Mouse (Mus musculus) heart, adult 2 months (tissue): Measurements from ENCODE around the gene 1700066M21Rik.
A peak's percentile ranks its signal among the peaks of the same experiment; 100 is the strongest.

Source experiments
- CTCF ChIP-seq: fragments of 200-600 bp; IDR thresholded peaks from 2 replicates; pipeline ENCODE4 v1.8.1; 2022; ENCODE audit warnings: antibody characterized with exemption, mild to moderate bottlenecking, moderate library complexity
- EP300 ChIP-seq: fragments of 200-500 bp; IDR thresholded peaks from 2 replicates; pipeline ENCODE4 v1.6.1; 2011; ENCODE audit warnings: low read depth, low read length, control low read depth; ENCODE audit not compliant: insufficient read depth
- POLR2A ChIP-seq: fragments of 200-500 bp; IDR thresholded peaks from 2 replicates; pipeline ENCODE4 v1.6.1; 2011; ENCODE audit warnings: mild to moderate bottlenecking, low read depth, low read length, control low read depth; ENCODE audit not compliant: insufficient read depth

DNA sequence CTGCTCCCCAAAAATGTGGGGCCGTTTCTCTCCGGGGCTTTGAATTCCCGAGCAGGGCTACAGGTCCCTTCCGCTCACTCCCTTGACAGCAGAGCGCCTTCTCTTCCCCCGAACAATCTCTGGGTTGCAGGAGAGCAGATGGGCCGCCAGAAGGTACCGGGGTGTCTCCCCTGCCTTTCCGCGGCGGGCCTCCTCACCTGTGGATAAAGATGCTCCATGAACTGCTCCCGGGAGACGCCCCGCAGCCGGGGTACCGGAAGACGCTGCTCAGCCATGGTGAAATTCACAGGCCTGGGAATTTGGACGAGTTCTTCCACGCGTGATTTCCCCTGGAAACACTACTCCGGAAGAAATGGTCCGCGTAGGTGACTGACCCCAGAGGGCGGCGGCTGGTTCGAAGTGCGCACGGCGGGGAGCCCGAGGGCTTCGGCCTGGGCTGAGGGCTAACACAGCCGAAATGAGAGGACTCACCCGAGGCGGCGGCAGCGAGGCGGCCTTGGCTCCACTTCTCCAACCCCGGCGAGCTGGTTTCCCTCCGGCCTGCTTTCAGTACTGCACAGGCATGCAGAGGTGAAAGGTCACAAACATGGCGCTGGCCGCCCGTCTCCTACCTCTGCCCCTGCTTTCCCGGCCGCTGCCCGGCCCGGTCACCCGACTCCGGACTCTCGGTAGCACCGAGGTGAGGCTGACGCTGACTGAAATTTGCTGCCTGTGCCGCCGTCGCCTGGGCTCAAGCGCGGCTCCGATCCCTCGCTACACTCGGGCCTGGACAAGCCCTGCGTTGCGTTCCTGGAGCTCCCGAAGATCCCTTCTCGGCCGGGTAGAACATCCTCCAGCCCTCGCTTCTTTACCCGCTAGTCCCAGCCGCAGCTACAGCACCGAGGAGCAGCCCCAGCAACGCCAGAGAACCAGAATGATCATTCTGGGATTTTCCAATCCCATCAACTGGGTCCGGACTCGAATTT, 29.0 kb downstream of the 1700066M21Rik start, which contains the start of the genes Maip1 and Tyw5:
- TF ChIP-seq CTCF = no peak
- TF ChIP-seq EP300 = no peak
- peak; percentile 40; the same call in 1 of the 2 replicates for TF ChIP-seq POLR2A
